Mouse (Mus musculus) bone marrow macrophage, adult 2 months (primary cell): ENCODE results near the gene Tldc1.

Experiments used
- CTCF ChIP-seq: IDR thresholded peaks from 2 replicates; pipeline ENCODE4 v1.5.1; 2012; ENCODE audit warnings: low read depth, mild to moderate bottlenecking, low read length, moderate library complexity
- POLR2A ChIP-seq: IDR thresholded peaks from 2 replicates; pipeline ENCODE4 v1.6.1; 2012; ENCODE audit warnings: mild to moderate bottlenecking, low read depth, low read length, borderline replicate concordance

- no peak for TF ChIP-seq POLR2A
- no peak for TF ChIP-seq CTCF
Observed at GRCm38 (mm10) chr8:119755238-119756146, 22.7 kb downstream of the Tldc1 start.
